Mouse (Mus musculus) stomach, embryonic 16.5 days (tissue): ENCODE data around the gene Gm5788. TPM values are rescaled to one million over a fixed set of nuclear protein-coding genes. Genes with fewer than 3 reads are reported as not detected.
"Not testable (repeated sequence)": the region's sequence is repeated elsewhere in the genome, so short reads cannot be mapped to it uniquely, and the experiment has no call there.

ENCODE experiments used
- ATAC-seq: fragments of 200-750 bp; cut with Nextera tagmentation; 2 replicates; pipeline ENCODE4 v1.8.0; 2017; ENCODE audit warnings: moderate number of reproducible peaks, moderate TSS enrichment; ENCODE audit not compliant: insufficient read depth, low FRiP score
- H3K27ac ChIP-seq: fragments of 300-500 bp; sonication (generic); 2 replicates; pipeline ENCODE4 v1.5.1; 2014; ENCODE audit warnings: low read length
- H3K27me3 ChIP-seq: fragments of 300-500 bp; sonication (generic); 2 replicates; pipeline ENCODE4 v1.6.1; 2014; ENCODE audit warnings: low read length, control low read depth, mixed read lengths; ENCODE audit not compliant: control insufficient read depth, insufficient read depth
- H3K36me3 ChIP-seq: fragments of 300-500 bp; sonication (generic); 2 replicates; pipeline ENCODE4 v1.6.1; 2014; ENCODE audit warnings: low read length; ENCODE audit not compliant: control insufficient read depth, insufficient read depth
- H3K4me1 ChIP-seq: fragments of 300-500 bp; sonication (generic); 2 replicates; pipeline ENCODE4 v1.6.1; 2014; ENCODE audit warnings: low read length, control low read depth, mixed read lengths; ENCODE audit not compliant: control insufficient read depth, insufficient read depth
- H3K4me2 ChIP-seq: fragments of 300-500 bp; sonication (generic); 2 replicates; pipeline ENCODE4 v1.6.1; 2014; ENCODE audit warnings: low read depth, low read length, mixed read lengths
- H3K4me3 ChIP-seq: fragments of 300-500 bp; sonication (generic); replicated peaks from 2 replicates; pipeline ENCODE4 v1.5.1; 2014; ENCODE audit warnings: mild to moderate bottlenecking, low read length
- H3K9ac ChIP-seq: fragments of 300-500 bp; sonication (generic); 2 replicates; pipeline ENCODE4 v1.6.1; 2014; ENCODE audit warnings: low read length
- H3K9me3 ChIP-seq: fragments of 300-500 bp; sonication (generic); replicated peaks from 2 replicates; pipeline ENCODE4 v1.6.1; 2016; ENCODE audit warnings: low read length, control low read depth; ENCODE audit not compliant: control insufficient read depth
- WGBS: fragments of 180-500 bp; shearing (Covaris S2); extraction: QIAGEN DNeasy Blood & Tissue Kit; methylation state at CpG from one replicate; pipeline ENCODE4 v1.1.7; 2014; 5-methylcytosine and 5-hydroxymethylcytosine counted together
- polyA plus RNA-seq: library from polyadenylated mRNA; unstranded; fragments of >200 nt; fragmentation: Nextera tagmentation; extraction: Ambion mirVana; gene quantifications from 2 replicates; pipeline ENCODE4 v1.2.1, GENCODE M21; 2015

Gene Gm5788
- not detected in 2 replicates for polyA plus RNA-seq

DNA sequence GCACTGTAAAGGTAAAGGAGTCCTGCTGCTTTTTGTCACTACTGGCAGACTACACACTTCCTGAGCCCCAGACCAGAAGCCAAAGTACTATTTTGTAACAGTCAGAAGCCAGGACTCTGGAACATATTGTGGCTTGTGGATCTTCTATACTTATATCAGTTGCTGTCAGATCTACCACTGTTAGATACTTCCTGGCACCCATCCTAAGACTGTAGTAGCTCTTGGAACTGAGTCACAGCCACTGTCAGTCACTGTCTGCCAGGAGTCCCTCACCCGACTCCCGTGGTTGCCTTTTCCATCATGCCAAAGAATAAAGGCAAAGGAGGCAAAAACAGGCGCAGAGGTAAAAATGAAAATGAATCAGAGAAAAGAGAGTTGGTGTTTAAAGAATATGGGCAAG, at the start of gene Gm5788:
TSS of gene Gm5788 (plus strand) at position 301 of the 400 bp plus-strand sequence.
- not testable (repeated sequence) for H3K4me1 ChIP-seq, H3K27me3 ChIP-seq, H3K36me3 ChIP-seq, ATAC-seq, H3K4me2 ChIP-seq, H3K4me3 ChIP-seq, H3K9ac ChIP-seq, H3K9me3 ChIP-seq, H3K27ac ChIP-seq
- 90% methylated on average over 3 of the region's 3 CpGs for WGBS

GRCm38 (mm10) chr12:87449456-87449855, 45.1 kb upstream of the Gm5788 start:
- Histone ChIP-seq H3K36me3 (peaks cover 19% of the 10 kb centered on the region), H3K9me3 (no peaks in the 10 kb centered on the region)
- WGBS, result 86% methylated on average over 9 of the region's 9 CpGs

DNA sequence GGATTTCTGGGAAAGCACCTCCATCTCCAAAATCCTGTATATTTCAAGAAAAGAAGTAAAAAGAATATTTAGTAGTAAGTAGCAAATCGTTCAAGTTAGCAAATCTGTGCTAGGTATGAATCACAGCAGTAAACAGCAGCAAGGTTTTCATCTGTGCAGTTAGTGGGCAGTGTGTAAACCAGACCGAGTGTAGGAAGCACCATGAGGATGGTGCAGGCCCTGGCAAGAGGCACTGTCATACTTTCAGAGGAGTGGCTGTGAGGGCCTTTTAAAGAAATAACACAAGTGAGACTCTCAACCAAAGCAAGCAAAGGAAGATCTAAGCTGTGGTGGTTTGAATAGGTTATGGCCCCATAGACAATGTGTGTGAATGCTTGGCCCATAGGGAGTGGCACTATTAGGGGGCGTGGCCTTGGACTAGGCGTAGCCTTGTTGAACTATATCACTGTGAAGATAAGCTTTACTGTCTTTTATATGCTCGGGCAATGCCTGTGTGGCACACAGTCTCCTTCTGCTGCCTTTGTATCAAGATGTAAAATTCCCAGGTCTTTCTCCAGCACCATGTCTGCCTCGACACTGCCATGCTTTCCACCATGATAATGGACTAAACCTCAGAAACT, 29.7 kb upstream of the Gm5788 start:
- peak; percentile 58; the same call in 1 of the 2 replicates for ATAC-seq
- Histone ChIP-seq H3K4me2 (no peak overlapping the region), H3K4me3 (no peak overlapping the region)

More at GRCm38 (mm10) chr12:87449456-87449855, 45.1 kb upstream of the Gm5788 start:
- H3K9ac ChIP-seq, result no peak overlapping the region
- no peak overlapping the region for H3K27ac ChIP-seq
- no peaks in the 10 kb centered on the region for H3K4me1 ChIP-seq
- H3K4me2 ChIP-seq, result no peak overlapping the region
- no peak overlapping the region for H3K4me3 ChIP-seq
- no peaks in the 10 kb centered on the region for H3K27me3 ChIP-seq
- ATAC-seq, result no peak

DNA sequence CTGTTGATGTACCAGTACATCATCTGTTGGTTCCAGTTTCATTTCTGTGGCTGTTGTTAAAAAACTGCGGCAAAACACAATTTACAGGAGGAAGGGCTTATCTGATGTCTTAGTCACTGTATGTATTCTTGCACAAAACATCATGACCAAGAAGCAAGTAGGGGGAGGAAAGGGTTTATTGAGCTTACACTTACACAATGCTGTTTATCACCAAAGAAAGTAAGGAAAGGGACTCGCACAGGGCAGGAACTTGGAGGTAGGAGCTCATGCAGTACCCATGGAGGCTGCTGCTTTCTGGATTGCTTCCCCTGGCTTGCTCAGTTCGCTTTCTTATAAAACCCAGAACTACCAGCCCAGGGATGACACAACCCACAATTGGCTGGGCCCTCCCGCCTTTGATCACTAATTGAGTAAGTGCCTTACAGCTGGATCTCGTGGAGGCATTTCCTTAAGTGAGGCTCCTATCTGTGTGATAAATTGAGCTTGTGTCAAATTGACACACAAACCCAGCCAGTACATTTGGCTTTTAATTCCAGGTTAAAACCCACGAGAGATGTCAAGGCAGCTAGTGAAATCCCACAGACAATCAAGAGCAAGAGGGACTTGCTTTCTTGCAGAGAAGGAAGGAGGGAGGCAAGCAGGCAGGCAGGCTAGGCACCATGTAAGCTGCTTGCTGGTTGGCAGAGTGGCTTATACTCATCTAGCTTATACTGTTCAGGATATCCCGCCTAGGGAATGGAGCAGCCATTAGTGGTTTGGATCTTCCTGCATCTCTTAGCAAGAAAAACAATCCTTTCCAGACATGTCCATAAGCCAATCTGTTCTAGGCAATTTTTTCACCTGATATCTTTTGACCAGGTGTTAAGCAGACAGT, 24.0 kb upstream of the Gm5788 start:
- Histone ChIP-seq H3K4me2 (peak overlapping the region; percentile 85), H3K27me3 (no peaks in the 10 kb centered on the region), H3K27ac (no peak overlapping the region; the same call in 1 of the 2 replicates), H3K4me1 (peaks cover 9% of the 10 kb centered on the region), H3K9ac (peak overlapping the region; percentile 97), H3K36me3 (0 out of 2 replicates have a peak, but pooled peaks cover 7% of the 10 kb centered on the region), H3K9me3 (no peaks in the 10 kb centered on the region), H3K4me3 (peak overlapping the region; percentile 91)
- no peak for ATAC-seq
- 50% methylated on average over 7 of the region's 7 CpGs for WGBS

More for the DNA sequence above, 29.7 kb upstream of the Gm5788 start:
- Histone ChIP-seq H3K9me3 (no peaks in the 10 kb centered on the region), H3K9ac (no peak overlapping the region), H3K36me3 (peaks cover 18% of the 10 kb centered on the region), H3K27ac (no peak overlapping the region), H3K4me1 (no peaks in the 10 kb centered on the region), H3K27me3 (no peaks in the 10 kb centered on the region)
- WGBS, result 75% methylated on average over 6 of the region's 6 CpGs

GRCm38 (mm10) chr12:87471421-87471963, 23.0 kb upstream of the Gm5788 start:
- H3K4me2 ChIP-seq, result peak overlapping the region; percentile 85
- H3K9ac ChIP-seq, result peak overlapping the region; percentile 97
- H3K4me3 ChIP-seq, result peak overlapping the region; percentile 91
- H3K36me3 ChIP-seq, result 0 out of 2 replicates have a peak, but pooled peaks cover 7% of the 10 kb centered on the region
- peak overlapping the region; percentile 88 for H3K27ac ChIP-seq
- WGBS, result under 1% methylated on average over 19 of the region's 19 CpGs
- H3K27me3 ChIP-seq, result no peaks in the 10 kb centered on the region
- H3K4me1 ChIP-seq, result peaks cover 9% of the 10 kb centered on the region
- no peaks in the 10 kb centered on the region for H3K9me3 ChIP-seq
- no peak for ATAC-seq

DNA sequence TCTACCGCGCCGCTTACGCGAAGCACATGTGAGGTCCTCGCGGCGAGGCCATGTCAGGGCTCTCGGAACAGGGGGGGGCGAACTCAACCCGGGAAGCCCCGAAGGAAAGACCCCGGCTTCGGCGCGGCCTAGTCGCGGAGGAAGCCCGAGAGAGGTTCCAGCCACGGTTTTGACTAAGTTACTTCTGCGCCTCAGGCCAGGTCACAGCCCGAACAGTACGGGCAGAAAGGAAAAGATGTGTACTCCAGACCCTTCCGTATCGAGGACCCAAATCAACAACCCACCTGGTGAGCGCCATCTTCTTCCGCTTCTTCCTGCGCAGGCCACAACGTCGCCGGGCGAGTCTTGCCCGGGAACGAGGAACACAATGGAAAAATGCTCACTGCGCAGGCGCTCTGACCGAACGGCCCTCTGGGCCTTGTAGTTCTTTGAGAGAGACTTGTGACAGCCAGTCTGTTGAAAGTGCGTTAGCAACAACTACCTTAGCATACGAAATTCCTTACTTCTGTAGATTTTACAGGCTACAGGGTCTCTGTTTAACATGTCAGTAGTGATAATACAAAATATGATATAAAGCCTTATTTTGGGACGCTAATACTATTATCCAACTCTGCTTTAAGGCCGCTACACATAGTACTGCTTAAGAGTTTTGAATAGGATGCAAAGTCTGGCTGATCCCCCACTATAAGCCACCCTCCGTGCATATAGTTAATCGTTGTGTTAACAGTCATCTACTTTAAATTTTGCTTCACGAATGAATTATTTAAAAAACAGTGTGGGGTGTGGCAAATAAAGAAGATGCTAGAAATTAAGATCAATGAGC, 22.3 kb upstream of the Gm5788 start, which contains the start of gene Snw1:
TSS of gene Snw1 (minus strand) at position 311 of the 823 bp plus-strand sequence.
- Histone ChIP-seq H3K36me3 (0 out of 2 replicates have a peak, but pooled peaks cover 2% of the 10 kb centered on the region), H3K4me3 (peak within 1 kb of the TSS; percentile 91), H3K4me2 (peak within 1 kb of the TSS; percentile 85), H3K27ac (peak within 1 kb of the TSS; percentile 88), H3K9ac (peak within 1 kb of the TSS; percentile 97), H3K27me3 (no peaks in the 10 kb centered on the region), H3K9me3 (no peaks in the 10 kb centered on the region), H3K4me1 (peaks cover 9% of the 10 kb centered on the region)
- 3% methylated on average over 45 of the region's 45 CpGs for WGBS
- ATAC-seq, result peak; percentile 97

GRCm38 (mm10) chr12:87474756-87475155, 19.8 kb upstream of the Gm5788 start:
- no peaks in the 10 kb centered on the region for H3K9me3 ChIP-seq
- H3K4me1 ChIP-seq, result peaks cover 9% of the 10 kb centered on the region
- no peak overlapping the region for H3K4me3 ChIP-seq
- no peaks in the 10 kb centered on the region for H3K27me3 ChIP-seq
- H3K4me2 ChIP-seq, result no peak overlapping the region
- ATAC-seq, result no peak
- H3K36me3 ChIP-seq, result no peaks in the 10 kb centered on the region
- no peak overlapping the region for H3K9ac ChIP-seq
- no peak overlapping the region for H3K27ac ChIP-seq
- WGBS, result 77% methylated on average over 3 of the region's 3 CpGs

DNA sequence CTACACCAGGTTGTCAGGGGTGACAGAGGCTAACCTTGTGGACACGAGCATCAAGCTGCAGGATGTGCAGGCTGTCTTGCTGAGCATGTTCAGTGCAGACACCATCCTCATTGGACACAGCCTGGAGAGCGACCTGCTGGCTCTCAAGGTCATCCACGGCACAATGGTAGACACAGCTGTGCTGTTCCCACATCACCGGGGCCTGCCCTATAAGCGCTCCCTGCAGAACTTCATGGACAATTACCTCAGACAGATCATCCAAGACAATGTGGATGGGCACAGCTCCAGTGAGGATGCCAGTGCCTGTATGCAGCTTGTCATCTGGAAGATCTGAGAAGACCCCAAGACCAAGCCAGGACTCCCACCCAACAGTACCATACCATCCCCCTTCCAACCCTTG, 12.0 kb upstream of the Gm5788 start:
- H3K27ac ChIP-seq, H3K4me3 ChIP-seq, H3K4me2 ChIP-seq, H3K36me3 ChIP-seq, H3K4me1 ChIP-seq, H3K9me3 ChIP-seq, H3K27me3 ChIP-seq, H3K9ac ChIP-seq: not testable (repeated sequence)
- ATAC-seq, result peak; percentile 44; the same call in 1 of the 2 replicates
- WGBS, result 81% methylated on average over 5 of the region's 5 CpGs
